Mouse (Mus musculus) thymus, adult 2 months (tissue): ENCODE measurements at regions not wholly inside any gene's neighbourhood (a gene's known extent, or its start where the extent isn't known, plus 50 kb on each side); places are given as distances from the start of the nearest gene placed in this dataset.

ENCODE experiments used
- DNase-seq: peaks from one replicate; pipeline ENCODE4 v3.0.0; 2021
- H3K27ac ChIP-seq: fragments of 200-500 bp; 2 replicates; pipeline ENCODE4 v1.5.1; 2012; ENCODE audit warnings: low read length, control low read depth; ENCODE audit not compliant: control insufficient read depth, insufficient read depth
- H3K27me3 ChIP-seq: fragments of 200-500 bp; 2 replicates; pipeline ENCODE4 v1.6.1; 2012; ENCODE audit warnings: mild to moderate bottlenecking, low read length, moderate library complexity, mixed read lengths; ENCODE audit not compliant: control insufficient read depth, insufficient read depth
- H3K36me3 ChIP-seq: fragments of 200-500 bp; 2 replicates; pipeline ENCODE4 v1.6.1; 2012; ENCODE audit warnings: mild to moderate bottlenecking, low read length, moderate library complexity; ENCODE audit not compliant: control insufficient read depth, insufficient read depth
- H3K4me1 ChIP-seq: fragments of 200-500 bp; replicated peaks from 2 replicates; pipeline ENCODE4 v1.6.1; 2012; ENCODE audit warnings: low read length; ENCODE audit not compliant: control insufficient read depth, insufficient read depth
- H3K4me3 ChIP-seq: fragments of 200-500 bp; 2 replicates; pipeline ENCODE4 v1.5.1; 2012; ENCODE audit warnings: mild to moderate bottlenecking, low read length, control low read depth, moderate library complexity; ENCODE audit not compliant: control insufficient read depth, insufficient read depth
- CTCF ChIP-seq: fragments of 200-500 bp; IDR thresholded peaks from 2 replicates; pipeline ENCODE4 v1.5.1; 2012; ENCODE audit warnings: mild to moderate bottlenecking, control low read depth, low read length, moderate library complexity, borderline replicate concordance; ENCODE audit not compliant: control insufficient read depth, poor library complexity, insufficient read depth; ENCODE audit errors: extremely low read depth
- POLR2A ChIP-seq: fragments of 200-500 bp; IDR thresholded peaks from 2 replicates; pipeline ENCODE4 v1.6.1; 2012; ENCODE audit warnings: mild to moderate bottlenecking, low read length, control low read depth, moderate library complexity; ENCODE audit not compliant: control insufficient read depth, poor library complexity, insufficient read depth; ENCODE audit errors: extremely low read depth
- WGBS: fragments of 180-500 bp; shearing (Covaris S2); methylation state at CpG from one replicate; pipeline ENCODE4 v1.1.7; 2018; 5-methylcytosine and 5-hydroxymethylcytosine counted together

- Histone ChIP-seq H3K4me1 (no peaks in the 10 kb centered on the region), H3K4me3 (no peak overlapping the region), H3K36me3 (no peaks in the 10 kb centered on the region), H3K27me3 (no peaks in the 10 kb centered on the region), H3K27ac (no peak overlapping the region)
- WGBS = 98% methylated on average over 7 of the region's 7 CpGs
- TF ChIP-seq CTCF = no peak
- no peak for TF ChIP-seq POLR2A
- DNase-seq = no peak
These were observed 170.5 kb upstream of the Tank start for GRCm38 (mm10) chr2:61407881-61408280.

- WGBS = 78% methylated on average over 8 of the region's 8 CpGs
- no peak for DNase-seq
- no peaks in the 10 kb centered on the region for H3K36me3 ChIP-seq
- peaks cover 3% of the 10 kb centered on the region; the same call in 1 of the 2 replicates for H3K4me1 ChIP-seq
- H3K27ac ChIP-seq = no peak overlapping the region
- H3K27me3 ChIP-seq = no peaks in the 10 kb centered on the region
- no peak overlapping the region for H3K4me3 ChIP-seq
- TF ChIP-seq POLR2A (no peak), CTCF (no peak)
These were observed 172.2 kb upstream of the Tank start for GRCm38 (mm10) chr2:61406104-61406751.

- Histone ChIP-seq H3K27ac (no peak overlapping the region), H3K4me1 (peaks cover 3% of the 10 kb centered on the region; the same call in 1 of the 2 replicates), H3K36me3 (no peaks in the 10 kb centered on the region), H3K4me3 (no peak overlapping the region), H3K27me3 (no peaks in the 10 kb centered on the region)
- 94% methylated on average over 4 of the region's 4 CpGs for WGBS
- TF ChIP-seq POLR2A (no peak), CTCF (no peak)
- DNase-seq = no peak
These were observed 173.1 kb upstream of the Tank start for GRCm38 (mm10) chr2:61405261-61405660.

GRCm38 (mm10) chr2:61402588-61403487 lies 175.5 kb upstream of the Tank start:
- TF ChIP-seq CTCF (no peak), POLR2A (no peak)
- H3K36me3 ChIP-seq = no peaks in the 10 kb centered on the region
- 17% methylated on average over 15 of the region's 15 CpGs for WGBS
- no peak for DNase-seq
- H3K27ac ChIP-seq = no peak overlapping the region
- H3K4me1 ChIP-seq = peaks cover 3% of the 10 kb centered on the region; the same call in 1 of the 2 replicates
- no peak overlapping the region for H3K4me3 ChIP-seq
- H3K27me3 ChIP-seq = no peaks in the 10 kb centered on the region

- no peak for TF ChIP-seq POLR2A
- no peak for TF ChIP-seq CTCF
- Histone ChIP-seq H3K4me1 (peaks cover 3% of the 10 kb centered on the region; the same call in 1 of the 2 replicates), H3K4me3 (no peak overlapping the region), H3K27ac (no peak overlapping the region), H3K36me3 (no peaks in the 10 kb centered on the region), H3K27me3 (no peaks in the 10 kb centered on the region)
- peak; percentile 58 for DNase-seq
- WGBS = 16% methylated on average over 21 of the region's 21 CpGs
These were observed 176.5 kb upstream of the Tank start for GRCm38 (mm10) chr2:61401636-61402587.

- DNase-seq = no peak
- peaks cover 3% of the 10 kb centered on the region; the same call in 1 of the 2 replicates for H3K4me1 ChIP-seq
- no peak overlapping the region for H3K4me3 ChIP-seq
- no peak overlapping the region for H3K27ac ChIP-seq
- no peaks in the 10 kb centered on the region for H3K36me3 ChIP-seq
- WGBS = 95% methylated on average over 9 of the region's 9 CpGs
- H3K27me3 ChIP-seq = no peaks in the 10 kb centered on the region
- TF ChIP-seq POLR2A = no peak
- no peak for TF ChIP-seq CTCF
These were observed 179.8 kb upstream of the Tank start for GRCm38 (mm10) chr2:61398633-61399032.
